Mouse (Mus musculus): Measurements from ENCODE around the gene Tas2r105. TPM values are rescaled to one million over a fixed set of nuclear protein-coding genes. Genes with fewer than 3 reads are reported as not detected.

Tas2r105 gene
- polyA plus RNA-seq (2012; rRNA removed): not detected in 2 replicates

DNA sequence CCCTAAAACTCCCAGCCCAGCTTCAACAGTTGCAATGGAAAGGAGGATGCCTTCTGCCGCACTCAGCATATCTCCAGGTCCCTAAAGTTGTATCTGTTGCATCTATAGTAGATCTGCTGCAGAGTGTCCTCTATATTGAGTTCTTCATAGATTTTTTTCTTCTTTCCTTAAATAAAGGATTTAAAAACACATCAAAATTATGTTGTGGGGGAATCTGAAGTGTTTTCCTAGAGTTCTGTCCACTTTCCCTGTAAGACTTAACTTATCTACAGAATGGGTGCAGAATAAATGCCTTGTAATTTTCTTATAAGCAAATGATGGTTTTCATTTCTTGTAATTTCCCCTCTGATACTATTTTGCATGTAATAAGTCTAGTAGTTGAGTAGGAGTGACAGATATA is at the start of gene Tas2r105:
Tas2r105 (minus strand) TSS at position 101 of the 400 bp plus-strand sequence.
- Histone ChIP-seq H3K4me1 (ENCODE audit: control insufficient read depth, insufficient read depth, low read length) (no peaks in the 10 kb centered on the region), H3K36me3 (ENCODE audit: control insufficient read depth, insufficient read depth, low read length) (no peaks in the 10 kb centered on the region), H3K27me3 (ENCODE audit: control insufficient read depth, insufficient read depth, low read length) (no peaks in the 10 kb centered on the region), H3K27ac (ENCODE audit: control insufficient read depth, insufficient read depth, low read depth, low read length) (no peak within 1 kb of the TSS), H3K4me3 (ENCODE audit: control insufficient read depth, low read depth, low read length) (no peak within 1 kb of the TSS)
- TF ChIP-seq CTCF (IDR thresholded peaks at IDR 0.05; ENCODE audit: control insufficient read depth, insufficient read depth, insufficient replicate concordance, low read depth, low read length) (no peak), POLR2A (IDR thresholded peaks at IDR 0.05; ENCODE audit: control insufficient read depth, low read depth, low read length) (no peak)

DNA sequence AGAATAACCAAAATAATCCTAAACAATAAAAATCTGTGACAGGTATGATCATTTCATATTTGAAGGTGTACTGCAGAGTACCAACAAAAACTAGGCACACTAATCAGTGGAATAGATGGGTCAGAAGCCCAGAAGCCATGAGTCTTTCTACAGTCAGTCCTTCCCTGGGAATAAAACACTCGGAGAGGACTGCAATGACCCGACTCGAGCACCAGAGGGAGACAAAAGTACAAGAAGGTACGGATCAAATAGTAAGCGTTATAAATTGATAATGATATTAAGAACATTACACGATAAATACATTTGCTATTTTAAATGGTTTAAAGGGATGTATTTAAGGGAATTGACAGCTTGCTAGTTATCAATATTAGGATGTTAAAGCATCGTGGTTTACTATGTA is 25.5 kb upstream of the Tas2r105 start:
- Histone ChIP-seq H3K36me3 (ENCODE audit: control insufficient read depth, insufficient read depth, low read length) (no peaks in the 10 kb centered on the region), H3K4me1 (ENCODE audit: control insufficient read depth, insufficient read depth, low read length) (no peaks in the 10 kb centered on the region), H3K27ac (ENCODE audit: control insufficient read depth, insufficient read depth, low read depth, low read length) (no peak overlapping the region), H3K27me3 (ENCODE audit: control insufficient read depth, insufficient read depth, low read length) (no peaks in the 10 kb centered on the region), H3K4me3 (ENCODE audit: control insufficient read depth, low read depth, low read length) (no peak overlapping the region)
- TF ChIP-seq CTCF (IDR thresholded peaks at IDR 0.05; ENCODE audit: control insufficient read depth, insufficient read depth, insufficient replicate concordance, low read depth, low read length): no peak
- TF ChIP-seq POLR2A (IDR thresholded peaks at IDR 0.05; ENCODE audit: control insufficient read depth, low read depth, low read length): no peak

GRCm38 (mm10) chr6:131689963-131690362 is 2.7 kb upstream of the Tas2r105 start, which contains the start of gene Tas2r114:
Gene Tas2r114 (minus strand): TSS chr6:131690063.
- no peak for TF ChIP-seq POLR2A (IDR thresholded peaks at IDR 0.05; ENCODE audit: control insufficient read depth, low read depth, low read length)
- TF ChIP-seq CTCF (IDR thresholded peaks at IDR 0.05; ENCODE audit: control insufficient read depth, insufficient read depth, insufficient replicate concordance, low read depth, low read length): no peak
- no peak within 1 kb of the TSS for H3K4me3 ChIP-seq (ENCODE audit: control insufficient read depth, low read depth, low read length)
- no peaks in the 10 kb centered on the region for H3K36me3 ChIP-seq (ENCODE audit: control insufficient read depth, insufficient read depth, low read length)
- no peaks in the 10 kb centered on the region for H3K27me3 ChIP-seq (ENCODE audit: control insufficient read depth, insufficient read depth, low read length)
- H3K27ac ChIP-seq (ENCODE audit: control insufficient read depth, insufficient read depth, low read depth, low read length): no peak within 1 kb of the TSS
- H3K4me1 ChIP-seq (ENCODE audit: control insufficient read depth, insufficient read depth, low read length): no peaks in the 10 kb centered on the region

DNA sequence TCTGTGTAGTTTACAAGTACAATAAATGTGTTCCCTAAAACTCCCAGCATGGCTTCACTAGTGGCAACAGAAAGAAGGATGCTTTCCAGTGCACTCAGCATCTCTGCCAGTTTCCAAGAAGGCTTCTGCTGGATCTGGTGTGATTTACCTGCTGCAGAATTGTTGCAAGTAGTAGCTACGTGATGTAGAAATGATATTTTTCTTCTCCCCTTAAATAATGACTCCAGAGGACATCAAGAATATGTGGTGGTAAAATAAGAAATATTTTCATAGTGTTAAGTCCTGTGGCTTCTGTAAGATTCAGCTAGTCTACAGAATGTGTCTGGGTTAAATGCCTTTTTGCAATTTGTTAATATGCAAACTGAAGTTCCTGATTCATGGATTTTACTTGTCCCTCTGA is 1.7 kb downstream of the Tas2r105 start, which contains the start of gene Tas2r104:
Tas2r104 (minus strand) TSS at position 101 of the 400 bp plus-strand sequence.
- no peaks in the 10 kb centered on the region for H3K4me1 ChIP-seq (ENCODE audit: control insufficient read depth, insufficient read depth, low read length)
- TF ChIP-seq CTCF (IDR thresholded peaks at IDR 0.05; ENCODE audit: control insufficient read depth, insufficient read depth, insufficient replicate concordance, low read depth, low read length): no peak
- TF ChIP-seq POLR2A (IDR thresholded peaks at IDR 0.05; ENCODE audit: control insufficient read depth, low read depth, low read length): no peak

GRCm38 (mm10) chr6:131678786-131679185 is 8.5 kb downstream of the Tas2r105 start, which contains the start of gene Tas2r106:
Gene Tas2r106 (minus strand): TSS chr6:131678886.
- Histone ChIP-seq H3K27ac (ENCODE audit: control insufficient read depth, insufficient read depth, low read depth, low read length) (no peak within 1 kb of the TSS), H3K4me1 (ENCODE audit: control insufficient read depth, insufficient read depth, low read length) (no peaks in the 10 kb centered on the region), H3K4me3 (ENCODE audit: control insufficient read depth, low read depth, low read length) (no peak within 1 kb of the TSS), H3K36me3 (ENCODE audit: control insufficient read depth, insufficient read depth, low read length) (no peaks in the 10 kb centered on the region), H3K27me3 (ENCODE audit: control insufficient read depth, insufficient read depth, low read length) (no peaks in the 10 kb centered on the region)
- no peak for TF ChIP-seq CTCF (IDR thresholded peaks at IDR 0.05; ENCODE audit: control insufficient read depth, insufficient read depth, insufficient replicate concordance, low read depth, low read length)
- no peak for TF ChIP-seq POLR2A (IDR thresholded peaks at IDR 0.05; ENCODE audit: control insufficient read depth, low read depth, low read length)

More for the DNA sequence above, 1.7 kb downstream of the Tas2r105 start, which contains the start of gene Tas2r104:
- Histone ChIP-seq H3K4me3 (ENCODE audit: control insufficient read depth, low read depth, low read length) (no peak within 1 kb of the TSS), H3K36me3 (ENCODE audit: control insufficient read depth, insufficient read depth, low read length) (no peaks in the 10 kb centered on the region), H3K27ac (ENCODE audit: control insufficient read depth, insufficient read depth, low read depth, low read length) (no peak within 1 kb of the TSS), H3K27me3 (ENCODE audit: control insufficient read depth, insufficient read depth, low read length) (no peaks in the 10 kb centered on the region)

- H3K4me1 ChIP-seq (ENCODE audit: control insufficient read depth, insufficient read depth, low read length): no peaks in the 10 kb centered on the region
- H3K36me3 ChIP-seq (ENCODE audit: control insufficient read depth, insufficient read depth, low read length): no peaks in the 10 kb centered on the region
- TF ChIP-seq POLR2A (IDR thresholded peaks at IDR 0.05; ENCODE audit: control insufficient read depth, low read depth, low read length): no peak
- no peak for TF ChIP-seq CTCF (IDR thresholded peaks at IDR 0.05; ENCODE audit: control insufficient read depth, insufficient read depth, insufficient replicate concordance, low read depth, low read length)
- no peak within 1 kb of the TSS for H3K4me3 ChIP-seq (ENCODE audit: control insufficient read depth, low read depth, low read length)
- H3K27ac ChIP-seq (ENCODE audit: control insufficient read depth, insufficient read depth, low read depth, low read length): no peak within 1 kb of the TSS
- no peaks in the 10 kb centered on the region for H3K27me3 ChIP-seq (ENCODE audit: control insufficient read depth, insufficient read depth, low read length)
Observed at GRCm38 (mm10) chr6:131660049-131660448, 27.2 kb downstream of the Tas2r105 start, which contains the start of gene Tas2r107. Gene Tas2r107 (minus strand): TSS chr6:131660149.

Other genes starting within 250 kb of the Tas2r105 start
- gene 5430401F13Rik, start 201.1 kb downstream of the Tas2r105 start, polyA plus RNA-seq (2012; rRNA removed): not detected in 2 replicates
- gene Gm6619, start 201.1 kb downstream of the Tas2r105 start, polyA plus RNA-seq (2012; rRNA removed): not detected in 2 replicates
- gene Tas2r130, start 56.6 kb downstream of the Tas2r105 start, polyA plus RNA-seq (2012; rRNA removed): not detected in 2 replicates
- not detected in 2 replicates for gene Tas2r107, start 27.3 kb downstream of the Tas2r105 start, polyA plus RNA-seq (2012; rRNA removed)
- not detected in 2 replicates for gene Tas2r106, start 8.6 kb downstream of the Tas2r105 start, polyA plus RNA-seq (2012; rRNA removed)
- not detected in 2 replicates for gene Tas2r104, start 1.8 kb downstream of the Tas2r105 start, polyA plus RNA-seq (2012; rRNA removed)
- not detected in 2 replicates for gene Tas2r114, start 2.6 kb upstream of the Tas2r105 start, polyA plus RNA-seq (2012; rRNA removed)

Measured in testis, adult 2 months (tissue).